Mouse (Mus musculus) hindbrain, embryonic 11.5 days (tissue): ENCODE measurements around the gene Fkbp2. TPM values are rescaled to one million over a fixed set of nuclear protein-coding genes. Genes with fewer than 3 reads are reported as not detected.

Experiments
- ATAC-seq: fragments of 200-750 bp; cut with Nextera tagmentation; 2 replicates; pipeline ENCODE4 v1.8.0; 2017; ENCODE audit warnings: mild to moderate bottlenecking, moderate TSS enrichment, moderate library complexity; ENCODE audit not compliant: low FRiP score
- DNase-seq: peaks from one replicate; pipeline ENCODE4 v3.0.0-alpha.2; 2015; ENCODE audit warnings: low spot score
- H3K27ac ChIP-seq: fragments of 300-500 bp; sonication (generic); 2 replicates; pipeline ENCODE4 v1.5.1; 2014; ENCODE audit warnings: mild to moderate bottlenecking, low read depth, low read length
- H3K27me3 ChIP-seq: fragments of 300-500 bp; sonication (generic); 2 replicates; pipeline ENCODE4 v1.6.1; 2014; ENCODE audit warnings: mild to moderate bottlenecking, low read length, moderate library complexity, mixed read lengths; ENCODE audit not compliant: control insufficient read depth, insufficient read depth
- H3K36me3 ChIP-seq: fragments of 300-500 bp; sonication (generic); 2 replicates; pipeline ENCODE4 v1.6.1; 2014; ENCODE audit warnings: mild to moderate bottlenecking, low read length, moderate library complexity, mixed read lengths; ENCODE audit not compliant: control insufficient read depth, insufficient read depth
- H3K4me1 ChIP-seq: fragments of 300-500 bp; sonication (generic); replicated peaks from 2 replicates; pipeline ENCODE4 v1.6.1; 2014; ENCODE audit warnings: low read length, mixed read lengths; ENCODE audit not compliant: control insufficient read depth, insufficient read depth
- H3K4me2 ChIP-seq: fragments of 300-500 bp; sonication (generic); replicated peaks from 2 replicates; pipeline ENCODE4 v1.6.1; 2014; ENCODE audit warnings: mild to moderate bottlenecking, low read depth, low read length
- H3K4me3 ChIP-seq: fragments of 300-500 bp; sonication (generic); 2 replicates; pipeline ENCODE4 v1.5.1; 2014; ENCODE audit warnings: low read depth, low read length
- H3K9ac ChIP-seq: fragments of 300-500 bp; sonication (generic); 2 replicates; pipeline ENCODE4 v1.6.1; 2014; ENCODE audit warnings: low read depth, low read length
- H3K9me3 ChIP-seq: fragments of 300-500 bp; sonication (generic); 2 replicates; pipeline ENCODE4 v1.6.1; 2016; ENCODE audit warnings: low read length; ENCODE audit not compliant: control insufficient read depth
- WGBS: fragments of 180-500 bp; shearing (Covaris S2); extraction: QIAGEN DNeasy Blood & Tissue Kit; methylation state at CpG from one replicate; pipeline ENCODE4 v1.1.7; 2014; 5-methylcytosine and 5-hydroxymethylcytosine counted together
- polyA plus RNA-seq: library from polyadenylated mRNA; unstranded; fragments of >200 nt; fragmentation: Nextera tagmentation; extraction: Ambion mirVana; gene quantifications from 2 replicates; pipeline ENCODE4 v1.2.1, GENCODE M21; 2014

The Fkbp2 gene
- polyA plus RNA-seq, 1 experiment from 2014 or later, result 79.3 TPM

DNA sequence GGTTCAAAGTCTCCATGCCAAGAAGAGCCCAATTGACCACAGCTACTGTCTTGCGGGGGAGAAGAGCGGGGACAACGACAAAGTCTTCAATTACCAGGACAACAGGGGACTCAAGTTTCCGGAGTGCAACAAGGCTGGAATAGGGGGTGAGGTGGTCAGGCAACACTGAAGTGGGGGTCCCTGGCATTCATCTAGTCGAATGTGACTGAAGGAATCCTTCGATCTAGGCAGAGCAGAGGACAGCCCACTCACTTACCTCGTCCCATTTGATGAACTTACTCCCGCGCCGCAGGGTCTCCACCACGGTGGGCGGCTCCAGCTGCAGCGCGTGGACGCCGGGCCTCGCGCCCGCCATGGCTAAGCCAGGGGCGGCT lies 11.0 kb downstream of the Fkbp2 start:
- peaks cover 8% of the 10 kb centered on the region for H3K27me3 ChIP-seq
- H3K4me3 ChIP-seq, result peak overlapping the region; percentile 38
- under 1% methylated on average over 18 of the region's 20 CpGs for WGBS

GRCm38 (mm10) chr19:6968491-6969271 lies 11.6 kb downstream of the Fkbp2 start:
- peak overlapping the region; percentile 38; the same call in 1 of the 2 replicates for H3K4me3 ChIP-seq
- no peaks in the 10 kb centered on the region for H3K36me3 ChIP-seq
- WGBS, result 10% methylated on average over 15 of the region's 15 CpGs
- H3K4me2 ChIP-seq, result peak overlapping the region; percentile 54
- H3K9ac ChIP-seq, result no peak overlapping the region
- peaks cover 8% of the 10 kb centered on the region for H3K27me3 ChIP-seq
- no peaks in the 10 kb centered on the region for H3K9me3 ChIP-seq
- ATAC-seq (no peak), DNase-seq (no peak)
- peaks cover 5% of the 10 kb centered on the region for H3K4me1 ChIP-seq
- H3K27ac ChIP-seq, result no peak overlapping the region

More for the DNA sequence above, 11.0 kb downstream of the Fkbp2 start:
- ATAC-seq (no peak), DNase-seq (no peak)
- Histone ChIP-seq H3K9ac (peak overlapping the region; percentile 61; the same call in 1 of the 2 replicates), H3K9me3 (no peaks in the 10 kb centered on the region), H3K4me1 (peaks cover 5% of the 10 kb centered on the region), H3K4me2 (peak overlapping the region; percentile 54), H3K36me3 (no peaks in the 10 kb centered on the region), H3K27ac (no peak overlapping the region)

GRCm38 (mm10) chr19:6956461-6956860 lies 23.8 kb downstream of the Fkbp2 start:
- Histone ChIP-seq H3K9me3 (no peaks in the 10 kb centered on the region), H3K4me1 (0 out of 2 replicates have a peak, but pooled peaks cover 6% of the 10 kb centered on the region), H3K9ac (no peak overlapping the region), H3K4me3 (no peak overlapping the region), H3K36me3 (0 out of 2 replicates have a peak, but pooled peaks cover 2% of the 10 kb centered on the region), H3K4me2 (no peak overlapping the region), H3K27ac (no peak overlapping the region), H3K27me3 (no peaks in the 10 kb centered on the region; the same call in 1 of the 2 replicates)
- DNase-seq (no peak), ATAC-seq (no peak)
- WGBS, result 69% methylated on average over 10 of the region's 10 CpGs

- WGBS, result 83% methylated on average over 7 of the region's 7 CpGs
- 0 out of 2 replicates have a peak, but pooled peaks cover 2% of the 10 kb centered on the region for H3K36me3 ChIP-seq
Observed at GRCm38 (mm10) chr19:6955424-6955823, 24.9 kb downstream of the Fkbp2 start.

DNA sequence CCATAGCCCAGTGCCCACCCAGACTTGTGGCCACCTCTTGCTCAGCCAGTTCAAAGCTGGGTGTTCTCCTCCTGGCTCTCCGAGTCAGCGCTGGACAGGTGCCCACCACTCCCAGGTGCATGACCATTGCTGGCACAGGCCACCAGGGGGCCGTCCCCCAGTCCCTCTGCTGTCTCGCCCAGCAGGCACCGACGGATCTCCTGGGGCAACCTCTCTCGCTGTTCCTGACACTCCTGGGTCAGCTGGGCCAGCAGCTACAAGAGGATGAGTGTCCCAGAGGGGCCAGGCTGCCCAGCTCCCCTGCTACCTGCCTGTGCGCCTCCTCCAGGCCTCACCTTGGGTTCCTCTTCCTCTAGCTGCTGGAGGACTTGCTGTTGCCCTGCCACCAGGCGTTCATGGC lies 26.3 kb downstream of the Fkbp2 start:
- Histone ChIP-seq H3K4me2 (no peak overlapping the region), H3K9ac (no peak overlapping the region), H3K4me1 (peaks cover 12% of the 10 kb centered on the region; the same call in 1 of the 2 replicates), H3K27me3 (no peaks in the 10 kb centered on the region; the same call in 1 of the 2 replicates), H3K9me3 (no peaks in the 10 kb centered on the region), H3K27ac (no peak overlapping the region), H3K36me3 (0 out of 2 replicates have a peak, but pooled peaks cover 2% of the 10 kb centered on the region), H3K4me3 (no peak overlapping the region)
- 54% methylated on average over 9 of the region's 9 CpGs for WGBS
- DNase-seq (no peak), ATAC-seq (no peak)

More at GRCm38 (mm10) chr19:6955424-6955823, 24.9 kb downstream of the Fkbp2 start:
- Histone ChIP-seq H3K4me2 (no peak overlapping the region), H3K4me1 (0 out of 2 replicates have a peak, but pooled peaks cover 6% of the 10 kb centered on the region), H3K9me3 (no peaks in the 10 kb centered on the region), H3K27me3 (no peaks in the 10 kb centered on the region; the same call in 1 of the 2 replicates), H3K4me3 (no peak overlapping the region), H3K27ac (no peak overlapping the region), H3K9ac (no peak overlapping the region)
- no peak for ATAC-seq
- no peak for DNase-seq

DNA sequence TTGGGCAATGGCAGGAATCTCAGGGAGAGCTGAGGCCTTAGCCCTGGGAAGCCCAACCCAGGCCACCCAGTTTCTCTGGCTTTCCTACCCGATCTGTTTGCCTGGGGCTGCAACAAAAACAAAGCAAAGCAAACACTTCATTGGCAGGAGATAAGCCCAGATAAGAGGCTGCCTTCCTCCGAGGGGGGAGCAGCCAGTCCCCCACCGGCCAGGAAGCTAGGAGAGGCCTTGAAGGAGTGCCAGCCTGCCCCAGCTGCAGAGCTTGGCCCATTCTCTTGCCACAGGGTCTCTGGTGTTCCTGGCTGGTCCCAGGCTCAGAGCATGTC lies 27.6 kb downstream of the Fkbp2 start:
- Histone ChIP-seq H3K27ac (no peak overlapping the region), H3K9ac (peak overlapping the region; percentile 88; the same call in 1 of the 2 replicates), H3K27me3 (no peaks in the 10 kb centered on the region; the same call in 1 of the 2 replicates), H3K4me2 (peak overlapping the region; percentile 71), H3K4me1 (peaks cover 12% of the 10 kb centered on the region; the same call in 1 of the 2 replicates), H3K36me3 (0 out of 2 replicates have a peak, but pooled peaks cover 2% of the 10 kb centered on the region), H3K9me3 (no peaks in the 10 kb centered on the region), H3K4me3 (peak overlapping the region; percentile 66)
- ATAC-seq (no peak), DNase-seq (no peak)
- WGBS, result 43% methylated on average over 3 of the region's 3 CpGs

- DNase-seq (peak; percentile 57), ATAC-seq (peak; percentile 46)
- H3K4me2 ChIP-seq, result peak overlapping the region; percentile 71
- peak overlapping the region; percentile 98 for H3K27ac ChIP-seq
- H3K9me3 ChIP-seq, result no peaks in the 10 kb centered on the region
- H3K36me3 ChIP-seq, result 0 out of 2 replicates have a peak, but pooled peaks cover 2% of the 10 kb centered on the region
- H3K4me1 ChIP-seq, result peaks cover 12% of the 10 kb centered on the region; the same call in 1 of the 2 replicates
- H3K9ac ChIP-seq, result peak overlapping the region; percentile 88
- no peaks in the 10 kb centered on the region; the same call in 1 of the 2 replicates for H3K27me3 ChIP-seq
- 3% methylated on average over 31 of the region's 31 CpGs for WGBS
- H3K4me3 ChIP-seq, result peak overlapping the region; percentile 66
Observed at GRCm38 (mm10) chr19:6951994-6952711, 28.1 kb downstream of the Fkbp2 start.

DNA sequence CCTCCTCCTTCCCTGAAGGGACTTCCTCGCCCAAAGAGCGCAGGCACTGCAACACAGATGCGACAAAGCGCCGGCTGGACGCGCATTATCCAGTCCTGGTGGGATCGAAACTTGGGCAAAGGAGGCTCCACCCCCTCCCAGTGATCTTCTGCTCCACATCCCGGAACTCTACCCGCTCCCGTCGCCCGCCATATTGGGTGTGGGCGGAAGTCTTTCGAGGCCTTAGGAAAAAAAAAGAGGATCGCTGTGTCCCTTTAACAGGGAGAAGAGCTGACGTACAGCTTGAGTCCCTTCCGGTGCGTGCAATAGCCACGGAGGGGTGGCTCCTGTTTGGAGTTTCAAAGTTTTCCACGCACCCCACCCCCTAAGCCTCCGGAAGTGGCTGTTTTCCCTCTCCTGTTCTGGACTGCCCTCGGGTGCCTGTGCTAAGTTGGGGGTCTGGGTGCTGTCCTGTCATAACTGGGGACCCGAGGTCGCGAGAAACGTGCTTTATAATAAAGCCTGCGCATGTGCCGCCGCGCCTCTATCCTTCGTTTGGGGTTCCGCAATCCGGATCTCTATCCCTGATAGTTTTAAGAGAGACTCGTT lies 28.8 kb downstream of the Fkbp2 start:
- ATAC-seq (peak; percentile 84), DNase-seq (peak; percentile 94)
- no peaks in the 10 kb centered on the region; the same call in 1 of the 2 replicates for H3K27me3 ChIP-seq
- H3K4me3 ChIP-seq, result peak overlapping the region; percentile 66
- H3K36me3 ChIP-seq, result 0 out of 2 replicates have a peak, but pooled peaks cover 2% of the 10 kb centered on the region
- H3K4me1 ChIP-seq, result peaks cover 12% of the 10 kb centered on the region; the same call in 1 of the 2 replicates
- WGBS, result under 1% methylated on average over 35 of the region's 35 CpGs
- no peaks in the 10 kb centered on the region for H3K9me3 ChIP-seq
- peak overlapping the region; percentile 98 for H3K27ac ChIP-seq
- peak overlapping the region; percentile 71 for H3K4me2 ChIP-seq
- H3K9ac ChIP-seq, result peak overlapping the region; percentile 88
